Mouse (Mus musculus) megakaryocyte-erythroid progenitor cell, adult 5-6 weeks (primary cell): ENCODE measurements around the gene Trh. TPM values are rescaled to one million over a fixed set of nuclear protein-coding genes. Genes with fewer than 3 reads are reported as not detected.

Experiments used
- ATAC-seq: replicated peaks from 2 replicates; pipeline ENCODE4 v1.8.0; 2016; ENCODE audit warnings: mild to moderate bottlenecking, inconsistent platforms; ENCODE audit not compliant: severe bottlenecking, poor library complexity, low FRiP score, low TSS enrichment
- total RNA-seq, 2 experiments: library from RNA; stranded (forward) in 1 of 2; stranded (reverse) in 1 of 2; fragments of 200-1000, 215-1000 nt in 1 of 2; fragments of >200 nt in 1 of 2; fragmentation: Nextera tagmentation in 1 of 2; gene quantifications; 2 replicates each; pipeline ENCODE4 v1.2.3; 2014 to 2017

Gene Trh
- total RNA-seq, 2 experiments from 2014 or later, result not detected

GRCm38 (mm10) chr6:92229586-92229985, 14.9 kb downstream of the Trh start:
- no peak for ATAC-seq

DNA sequence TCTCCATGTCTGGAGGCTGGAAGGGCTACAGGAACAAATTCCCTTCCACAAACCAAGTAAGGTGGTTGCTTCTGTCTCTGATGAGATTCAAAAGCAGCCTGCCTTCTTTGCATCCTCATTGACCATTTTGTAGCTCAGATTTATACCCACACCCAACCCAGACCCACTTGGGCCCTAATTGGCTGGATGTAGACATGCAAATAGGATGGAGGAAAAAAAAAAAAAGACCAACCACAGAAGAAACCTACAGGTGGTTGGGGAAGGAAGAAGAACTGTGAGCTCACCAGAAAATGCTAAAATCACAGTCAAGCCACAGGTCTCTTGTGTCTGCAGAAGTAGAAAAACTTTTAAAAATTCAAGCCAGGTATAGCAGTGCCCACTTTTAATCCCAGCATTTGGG, 15.3 kb downstream of the Trh start:
- no peak for ATAC-seq

DNA sequence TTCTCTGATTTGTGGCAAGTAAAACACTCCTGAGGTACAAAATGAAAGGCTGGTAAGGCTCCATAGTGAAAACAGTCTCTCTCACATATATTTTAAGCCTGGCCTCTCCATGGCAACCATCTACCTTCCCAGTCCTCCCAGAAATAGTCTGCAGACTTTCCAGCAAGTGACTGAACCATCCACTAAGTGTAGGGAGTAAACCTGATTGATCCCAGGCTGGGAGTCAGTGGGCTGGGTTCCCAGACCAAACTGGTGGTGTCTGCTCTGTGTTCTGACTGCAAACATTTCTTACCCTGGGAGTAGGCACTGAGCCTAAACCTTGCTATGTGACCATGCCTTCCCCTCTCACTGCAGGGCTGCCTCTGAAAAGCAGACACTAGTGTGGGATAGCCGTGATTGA, 19.5 kb downstream of the Trh start:
- no peak for ATAC-seq

GRCm38 (mm10) chr6:92222021-92222420, 22.4 kb downstream of the Trh start:
- ATAC-seq, result no peak

- no peak for ATAC-seq
Measured at GRCm38 (mm10) chr6:92221604-92222003, 22.8 kb downstream of the Trh start.

DNA sequence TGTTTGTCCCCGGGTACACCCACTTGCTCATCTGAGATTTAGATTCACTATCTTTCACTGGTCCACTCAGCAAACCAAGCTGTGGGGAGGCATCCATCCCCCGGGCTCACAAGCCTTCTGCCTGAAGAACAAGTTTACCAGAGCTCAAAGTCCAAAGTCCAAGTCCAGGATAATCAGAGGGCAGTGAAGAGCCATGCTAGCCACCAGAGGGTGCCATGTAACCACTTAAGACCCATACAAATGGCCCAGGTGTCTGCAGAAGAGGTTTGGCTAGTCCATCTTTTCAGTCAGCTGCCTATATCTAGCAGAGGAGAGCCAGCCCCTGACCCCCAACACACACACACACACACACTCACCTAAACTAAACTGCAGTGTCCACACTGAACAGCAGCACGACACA, 25.0 kb downstream of the Trh start:
- peak; percentile 61 for ATAC-seq

DNA sequence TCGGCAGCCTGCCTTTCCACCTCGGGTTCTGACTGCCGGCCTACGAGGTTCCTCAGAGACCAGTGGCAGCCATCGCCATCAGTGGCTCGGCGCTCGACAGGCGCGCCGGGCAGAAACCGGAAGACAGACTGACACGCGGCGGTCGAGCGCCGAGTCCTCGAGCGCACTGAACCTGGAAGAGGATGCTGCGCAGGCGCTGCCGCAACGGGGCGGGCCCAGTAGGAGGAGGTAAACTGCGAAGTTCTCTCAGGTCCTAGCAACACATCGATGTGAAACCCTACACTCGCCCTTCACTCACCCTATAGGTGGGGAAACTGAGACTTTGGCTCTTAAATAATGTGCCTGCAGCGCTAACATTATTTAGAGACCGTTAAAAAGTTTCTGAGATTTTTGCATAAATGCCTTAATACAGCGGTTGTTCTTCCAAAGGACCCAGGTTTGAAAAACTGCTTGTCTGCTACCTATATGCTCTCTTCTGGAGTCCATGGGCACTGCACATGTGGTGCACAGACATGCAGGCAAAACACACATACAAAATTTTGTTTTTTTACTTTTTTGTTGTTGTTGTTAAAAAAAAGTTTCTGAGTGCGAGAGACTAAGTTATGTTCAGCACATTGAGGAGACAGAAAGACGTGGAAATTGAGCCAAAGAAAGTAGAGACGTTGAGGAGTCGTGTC, 29.5 kb downstream of the Trh start, which contains the start of gene Rbsn:
TSS of gene Rbsn (minus strand) at position 153 of the 677 bp plus-strand sequence.
- ATAC-seq, result peak; percentile 96

- ATAC-seq, result peak; percentile 72
Measured at GRCm38 (mm10) chr6:92214055-92214772, 30.2 kb downstream of the Trh start.

- no peak for ATAC-seq
Measured at GRCm38 (mm10) chr6:92199414-92199813, 45.0 kb downstream of the Trh start.

Other genes with a start within 250 kb of the Trh start
- gene Nr2c2, start 153.3 kb downstream of the Trh start, total RNA-seq (2014; fragmentation: Nextera tagmentation), result 38.0 and 52.8 TPM in 2 replicates
- 36.6 and 47.4 TPM in 2 replicates for gene Nr2c2, start 153.3 kb downstream of the Trh start, total RNA-seq (2017)
- gene Mrps25, start 60.6 kb downstream of the Trh start, total RNA-seq (2014; fragmentation: Nextera tagmentation), result 61.2 and 102 TPM in 2 replicates
- gene Mrps25, start 60.6 kb downstream of the Trh start, total RNA-seq (2017), result 41.7 and 59.3 TPM in 2 replicates
- 13.1 and 13.3 TPM in 2 replicates for gene Rbsn, start 29.7 kb downstream of the Trh start, total RNA-seq (2014; fragmentation: Nextera tagmentation)
- 16.8 and 22.3 TPM in 2 replicates for gene Rbsn, start 29.7 kb downstream of the Trh start, total RNA-seq (2017)